Mouse (Mus musculus) megakaryocyte progenitor cell, adult 5-6 weeks (primary cell): Measurements from ENCODE around the gene Clec4b2. TPM values are rescaled to one million over a fixed set of nuclear protein-coding genes. Genes with fewer than 3 reads are reported as not detected.

Experiments used
- total RNA-seq, 2 experiments: library from RNA; stranded (forward) in 1 of 2; stranded (reverse) in 1 of 2; fragments of 157-497, 149-512 nt in 1 of 2; fragments of 200-1000 nt in 1 of 2; gene quantifications; 2 replicates each; pipeline versions ENCODE4 v1.2.3 to v1.2.4; 2015 to 2017

The Clec4b2 gene
- total RNA-seq, 2 experiments from 2014 or later, result 6.5 to 13.6 TPM

Other genes starting within 250 kb of the Clec4b2 start
- 3.1 and 3.3 TPM in 2 replicates for gene Clec4a3, start 220.4 kb upstream of the Clec4b2 start, total RNA-seq (2015)
- gene Clec4a3, start 220.4 kb upstream of the Clec4b2 start, total RNA-seq (2017), result 0.41 and 5.4 TPM in 2 replicates
- not detected in 2 replicates for gene Clec4a4, start 182.5 kb upstream of the Clec4b2 start, total RNA-seq (2015)
- not detected in 2 replicates for gene Clec4a4, start 182.5 kb upstream of the Clec4b2 start, total RNA-seq (2017)
- 0.74 and 1.1 TPM in 2 replicates for gene Clec4b1, start 122.9 kb upstream of the Clec4b2 start, total RNA-seq (2015)
- gene Clec4b1, start 122.9 kb upstream of the Clec4b2 start, total RNA-seq (2017), result 2.4 and 3.4 TPM in 2 replicates
- gene Clec4a2, start 66.5 kb upstream of the Clec4b2 start, total RNA-seq (2015), result 80.3 and 116 TPM in 2 replicates
- 53.9 and 91.2 TPM in 2 replicates for gene Clec4a2, start 66.5 kb upstream of the Clec4b2 start, total RNA-seq (2017)
- 0.81 TPM in 1 of 2 replicates, not detected in the other for gene Clec4n, start 57.0 kb downstream of the Clec4b2 start, total RNA-seq (2015)
- gene Clec4n, start 57.0 kb downstream of the Clec4b2 start, total RNA-seq (2017), result 0.54 and 1.2 TPM in 2 replicates
- gene Clec4d, start 89.2 kb downstream of the Clec4b2 start, total RNA-seq (2015), result 10.5 and 11.3 TPM in 2 replicates
- gene Clec4d, start 89.2 kb downstream of the Clec4b2 start, total RNA-seq (2017), result 4.1 and 15.2 TPM in 2 replicates
- 17.8 and 19.3 TPM in 2 replicates for gene Clec4e, start 117.0 kb downstream of the Clec4b2 start, total RNA-seq (2015)
- gene Clec4e, start 117.0 kb downstream of the Clec4b2 start, total RNA-seq (2017), result 17.2 and 19.6 TPM in 2 replicates
- gene Vmn2r19, start 135.4 kb downstream of the Clec4b2 start, total RNA-seq (2015), result not detected in 2 replicates
- not detected in 2 replicates for gene Vmn2r19, start 135.4 kb downstream of the Clec4b2 start, total RNA-seq (2017)
- not detected in 2 replicates for gene Vmn2r20, start 245.2 kb downstream of the Clec4b2 start, total RNA-seq (2015)
- not detected in 2 replicates for gene Vmn2r20, start 245.2 kb downstream of the Clec4b2 start, total RNA-seq (2017)